Mouse (Mus musculus) midbrain, embryonic 12.5 days (tissue): Measurements from ENCODE around the gene Phf20. TPM values are rescaled to one million over a fixed set of nuclear protein-coding genes. Genes with fewer than 3 reads are reported as not detected.

ENCODE experiments used
- ATAC-seq: fragments of 200-750 bp; cut with Nextera tagmentation; 2 replicates; pipeline ENCODE4 v1.8.0; 2017; ENCODE audit warnings: low read depth, moderate TSS enrichment, moderate library complexity; ENCODE audit not compliant: low FRiP score
- H3K27ac ChIP-seq: fragments of 300-500 bp; sonication (generic); replicated peaks from 2 replicates; pipeline ENCODE4 v1.5.1; 2016; ENCODE audit warnings: mild to moderate bottlenecking
- H3K27me3 ChIP-seq: fragments of 300-500 bp; sonication (generic); 2 replicates; pipeline ENCODE4 v1.6.1; 2016; ENCODE audit warnings: mild to moderate bottlenecking
- H3K36me3 ChIP-seq: fragments of 300-500 bp; sonication (generic); 2 replicates; pipeline ENCODE4 v1.6.1; 2016
- H3K4me1 ChIP-seq: fragments of 300-500 bp; sonication (generic); 2 replicates; pipeline ENCODE4 v1.6.1; 2016
- H3K4me2 ChIP-seq: fragments of 300-500 bp; sonication (generic); replicated peaks from 2 replicates; pipeline ENCODE4 v1.6.1; 2016; ENCODE audit warnings: mild to moderate bottlenecking, moderate library complexity
- H3K4me3 ChIP-seq: fragments of 300-500 bp; sonication (generic); 2 replicates; pipeline ENCODE4 v1.5.1; 2016; ENCODE audit warnings: mild to moderate bottlenecking
- H3K9ac ChIP-seq: fragments of 300-500 bp; sonication (generic); replicated peaks from 2 replicates; pipeline ENCODE4 v1.6.1; 2016; ENCODE audit warnings: mild to moderate bottlenecking, moderate library complexity
- H3K9me3 ChIP-seq: fragments of 300-500 bp; sonication (generic); 2 replicates; pipeline ENCODE4 v1.6.1; 2016; ENCODE audit warnings: mild to moderate bottlenecking
- WGBS: fragments of 180-500 bp; shearing (Covaris S2); methylation state at CpG from one replicate; pipeline ENCODE4 v1.1.7; 2016; 5-methylcytosine and 5-hydroxymethylcytosine counted together
- polyA plus RNA-seq: library from polyadenylated mRNA; unstranded; fragments of >200 nt; fragmentation: Nextera tagmentation; extraction: Ambion mirVana; gene quantifications from 2 replicates; pipeline ENCODE4 v1.2.1, GENCODE M21; 2016

Gene Phf20
- polyA plus RNA-seq, 1 experiment from 2014 or later: 91.8 TPM

DNA sequence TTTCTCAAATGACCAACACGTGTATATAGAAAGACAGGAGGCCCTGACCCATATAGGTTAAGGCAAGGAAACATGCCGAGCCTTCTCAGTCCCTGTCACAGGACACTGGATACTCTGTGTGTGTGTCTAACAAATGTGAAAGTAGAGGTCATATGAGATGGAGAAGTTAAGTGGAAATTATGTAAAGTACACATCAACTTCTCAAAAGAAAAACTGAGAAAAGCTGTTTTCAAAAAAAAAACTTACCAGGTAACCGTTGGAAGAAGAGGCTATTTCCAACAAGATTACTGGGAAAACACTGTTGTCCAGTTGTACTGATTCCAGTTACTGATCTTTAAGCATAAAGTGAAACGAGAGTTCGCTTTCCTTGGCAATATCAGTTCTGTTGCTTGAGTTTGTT is 114.7 kb downstream of the Phf20 start:
- Histone ChIP-seq H3K27ac (peak overlapping the region; percentile 98), H3K27me3 (no peaks in the 10 kb centered on the region), H3K36me3 (peaks cover 19% of the 10 kb centered on the region; the same call in 1 of the 2 replicates), H3K4me2 (peak overlapping the region; percentile 83), H3K9me3 (no peaks in the 10 kb centered on the region), H3K4me3 (peak overlapping the region; percentile 92), H3K9ac (no peak overlapping the region), H3K4me1 (peaks cover 10% of the 10 kb centered on the region; the same call in 1 of the 2 replicates)
- WGBS: 91% methylated on average over 5 of the region's 5 CpGs
- ATAC-seq: no peak

DNA sequence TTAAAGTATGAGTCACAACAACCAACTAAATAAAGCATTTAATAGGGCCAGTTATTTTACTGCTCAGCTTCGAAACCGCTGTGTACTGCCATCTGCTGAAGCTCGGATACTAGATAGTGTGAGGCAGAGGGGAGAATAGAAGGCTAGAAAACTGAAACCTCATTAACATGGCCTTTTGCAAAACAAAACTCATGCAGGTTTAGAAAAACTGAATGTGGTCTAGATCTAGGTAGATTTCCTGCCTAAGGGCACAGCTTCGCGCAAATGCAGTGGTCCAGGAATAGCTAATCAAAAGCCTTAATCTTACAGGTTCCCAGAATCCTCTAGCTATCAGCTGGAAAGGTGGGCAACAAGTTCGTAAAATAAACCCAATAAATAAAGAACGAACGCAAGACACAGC is 115.2 kb downstream of the Phf20 start:
- H3K27ac ChIP-seq: peak overlapping the region; percentile 98
- H3K36me3 ChIP-seq: peaks cover 19% of the 10 kb centered on the region; the same call in 1 of the 2 replicates
- WGBS: 21% methylated on average over 8 of the region's 8 CpGs

DNA sequence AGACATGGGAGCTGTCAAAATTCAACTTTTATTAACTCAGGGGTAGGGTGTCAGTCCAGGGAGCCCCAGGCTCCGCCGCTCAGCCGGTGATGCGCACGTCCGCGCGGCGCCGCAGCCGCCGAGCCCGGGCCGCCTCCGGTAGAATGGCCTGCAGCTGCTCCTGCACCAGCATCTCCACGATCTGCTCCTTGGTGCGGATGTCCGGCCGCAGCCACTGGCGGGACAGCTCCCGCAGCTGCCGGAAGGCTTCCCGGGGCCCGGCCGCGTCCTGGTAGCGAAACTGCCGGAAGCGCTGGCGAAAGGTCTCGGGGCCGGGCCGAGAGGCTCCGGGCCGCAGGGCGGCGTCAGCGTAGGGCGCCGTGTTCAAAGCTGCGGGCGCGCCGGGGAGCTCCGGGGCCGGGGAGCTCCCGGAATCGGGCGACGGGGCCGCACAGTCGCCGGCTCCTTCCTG is 115.6 kb downstream of the Phf20 start:
- Histone ChIP-seq H3K9ac (peak overlapping the region; percentile 94), H3K27ac (peak overlapping the region; percentile 98), H3K4me3 (peak overlapping the region; percentile 92), H3K27me3 (no peaks in the 10 kb centered on the region), H3K4me2 (peak overlapping the region; percentile 83), H3K36me3 (peaks cover 19% of the 10 kb centered on the region; the same call in 1 of the 2 replicates), H3K9me3 (no peaks in the 10 kb centered on the region), H3K4me1 (peaks cover 10% of the 10 kb centered on the region; the same call in 1 of the 2 replicates)
- under 1% methylated on average over 50 of the region's 53 CpGs for WGBS
- ATAC-seq: peak; percentile 30

More for the DNA sequence above, 115.2 kb downstream of the Phf20 start:
- H3K27me3 ChIP-seq: no peaks in the 10 kb centered on the region
- no peak for ATAC-seq
- peaks cover 10% of the 10 kb centered on the region; the same call in 1 of the 2 replicates for H3K4me1 ChIP-seq
- H3K9ac ChIP-seq: peak overlapping the region; percentile 94
- H3K4me3 ChIP-seq: peak overlapping the region; percentile 92
- no peaks in the 10 kb centered on the region for H3K9me3 ChIP-seq
- H3K4me2 ChIP-seq: peak overlapping the region; percentile 83

DNA sequence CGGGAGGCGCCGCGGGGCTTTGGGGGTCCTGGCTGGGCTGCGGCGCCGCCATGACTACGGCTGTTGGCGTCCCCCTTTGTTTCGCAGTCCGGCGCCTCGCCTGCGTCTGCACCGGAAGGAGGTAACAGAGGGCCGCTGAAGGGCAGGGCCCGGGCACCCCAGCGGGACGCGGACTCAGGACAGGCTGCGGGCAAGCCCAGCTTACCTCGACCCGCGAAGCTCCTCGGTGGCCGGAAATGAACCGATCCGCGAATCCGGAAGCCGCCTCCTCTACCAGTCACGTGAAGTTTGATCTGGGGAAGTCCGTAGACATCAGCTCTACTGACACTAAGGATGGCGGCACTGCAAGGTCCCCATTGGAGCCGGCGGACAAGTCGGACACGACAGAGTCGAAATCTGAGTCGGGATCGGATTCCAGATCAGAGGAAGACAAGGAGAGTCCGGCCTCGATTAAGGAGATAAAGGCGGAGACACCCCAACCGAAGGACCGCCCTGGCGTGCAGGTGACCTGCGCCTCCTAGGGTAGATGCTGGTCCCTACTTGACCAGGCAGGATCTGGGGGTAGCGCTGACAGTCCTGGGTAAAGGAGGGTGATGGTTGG is 116.1 kb downstream of the Phf20 start, which contains the start of the genes Cnbd2 and Scand1:
Gene Cnbd2 (plus strand): TSS at position 3 of the 601 bp plus-strand sequence.
Gene Scand1 (minus strand): TSS at position 408 of the 601 bp plus-strand sequence.
- Histone ChIP-seq H3K27ac (peak within 1 kb of the TSS; percentile 98), H3K4me2 (peak within 1 kb of the TSS; percentile 83), H3K4me1 (peaks cover 10% of the 10 kb centered on the region; the same call in 1 of the 2 replicates), H3K9me3 (no peaks in the 10 kb centered on the region), H3K36me3 (peaks cover 19% of the 10 kb centered on the region; the same call in 1 of the 2 replicates), H3K9ac (peak within 1 kb of the TSS; percentile 94), H3K4me3 (peak within 1 kb of the TSS; percentile 92), H3K27me3 (no peaks in the 10 kb centered on the region)
- peak; percentile 95 for ATAC-seq
- WGBS: under 1% methylated on average over 49 of the region's 49 CpGs

DNA sequence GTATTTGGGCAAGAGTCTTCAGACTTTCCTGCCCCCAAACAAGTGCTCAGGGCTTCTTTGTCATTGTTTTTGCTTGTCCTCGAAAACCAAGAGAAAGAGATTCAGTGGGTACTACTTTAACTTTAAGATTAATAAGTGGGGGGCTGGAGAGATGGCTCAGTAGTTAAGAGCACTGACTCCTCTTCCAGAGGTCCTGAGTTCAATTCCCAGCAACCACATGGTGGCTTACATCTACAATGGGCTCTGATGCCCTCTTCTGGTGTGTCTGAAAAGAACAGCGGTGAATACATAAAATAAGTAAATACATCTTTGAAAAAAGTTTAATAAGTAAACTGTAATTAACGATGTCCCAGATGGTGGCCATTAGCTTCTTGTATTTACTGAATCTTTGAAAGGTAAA is 116.9 kb downstream of the Phf20 start:
- Histone ChIP-seq H3K4me3 (peak overlapping the region; percentile 92), H3K36me3 (peaks cover 15% of the 10 kb centered on the region; the same call in 1 of the 2 replicates), H3K27ac (peak overlapping the region; percentile 98; the same call in 1 of the 2 replicates), H3K27me3 (no peaks in the 10 kb centered on the region), H3K9me3 (no peaks in the 10 kb centered on the region), H3K9ac (peak overlapping the region; percentile 94), H3K4me1 (peaks cover 10% of the 10 kb centered on the region; the same call in 1 of the 2 replicates), H3K4me2 (peak overlapping the region; percentile 83)
- WGBS: 54% methylated on average over 3 of the region's 3 CpGs
- ATAC-seq: no peak

DNA sequence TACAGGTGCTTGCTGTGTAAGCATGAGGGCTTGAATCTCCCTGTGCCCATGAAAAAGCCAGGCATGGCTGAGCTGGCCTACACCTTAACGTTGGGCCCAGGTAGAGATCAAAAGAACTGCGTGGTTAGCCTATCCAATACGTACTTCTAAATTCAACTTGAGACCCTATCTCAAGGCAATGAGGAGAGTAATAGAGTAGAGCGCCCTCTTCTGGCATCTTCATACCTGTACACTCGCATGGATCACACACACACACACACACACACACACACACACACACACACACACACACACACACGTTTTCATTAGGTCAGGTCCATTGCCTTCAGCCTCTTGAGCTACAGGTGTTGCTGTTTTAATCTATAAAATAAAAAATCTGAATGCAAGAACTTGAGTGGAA is 118.5 kb downstream of the Phf20 start:
- Histone ChIP-seq H3K9me3 (no peaks in the 10 kb centered on the region), H3K27me3 (no peaks in the 10 kb centered on the region), H3K4me3 (no peak overlapping the region), H3K36me3 (peaks cover 12% of the 10 kb centered on the region; the same call in 1 of the 2 replicates), H3K4me1 (peaks cover 10% of the 10 kb centered on the region; the same call in 1 of the 2 replicates), H3K27ac (no peak overlapping the region), H3K4me2 (no peak overlapping the region), H3K9ac (no peak overlapping the region)
- 93% methylated on average over 6 of the region's 6 CpGs for WGBS
- no peak for ATAC-seq

DNA sequence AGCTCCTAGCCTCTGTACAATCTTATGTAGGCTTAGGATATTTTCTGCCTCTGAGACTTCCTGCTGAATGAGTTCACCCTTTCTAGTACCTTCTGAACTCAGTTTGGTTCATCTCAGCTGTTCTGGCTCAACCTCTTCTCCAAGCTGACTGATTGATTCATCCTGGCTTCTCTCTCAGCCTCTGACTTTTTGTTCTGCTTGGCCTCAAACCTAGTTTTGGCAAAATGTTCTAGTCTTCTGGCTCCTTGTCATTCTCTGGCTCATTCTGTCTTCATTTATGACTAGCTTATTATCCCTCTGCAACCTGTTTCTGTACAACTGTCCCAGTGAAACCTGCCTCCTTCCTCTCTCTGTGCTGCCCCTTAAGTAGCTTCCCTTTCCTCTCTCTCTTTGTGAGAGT is 122.2 kb downstream of the Phf20 start:
- ATAC-seq: no peak
- H3K9ac ChIP-seq: no peak overlapping the region
- no peak overlapping the region for H3K4me2 ChIP-seq
- H3K4me3 ChIP-seq: no peak overlapping the region
- no peaks in the 10 kb centered on the region for H3K4me1 ChIP-seq
- H3K36me3 ChIP-seq: peaks cover 15% of the 10 kb centered on the region; the same call in 1 of the 2 replicates
- H3K27ac ChIP-seq: no peak overlapping the region
- H3K9me3 ChIP-seq: no peaks in the 10 kb centered on the region
- H3K27me3 ChIP-seq: no peaks in the 10 kb centered on the region

DNA sequence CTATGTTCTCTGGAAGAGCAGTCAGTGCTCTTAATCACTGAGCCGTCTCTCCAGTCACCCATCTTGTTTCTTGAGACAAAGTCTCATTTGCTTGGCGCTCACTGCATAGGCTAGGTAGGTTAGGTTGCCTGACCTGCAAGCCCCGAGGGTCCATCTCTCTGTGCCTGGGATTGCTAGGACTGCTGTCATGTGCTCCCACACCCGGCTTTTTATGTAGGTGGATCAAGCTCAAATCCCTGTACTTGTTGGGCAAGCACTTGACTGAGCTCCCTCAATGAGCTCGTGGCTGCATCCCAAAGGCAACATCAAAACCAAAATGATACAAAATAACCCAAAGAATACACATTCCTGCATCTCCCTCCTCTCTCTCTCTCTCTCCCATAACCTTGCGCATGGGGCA is 125.3 kb downstream of the Phf20 start:
- H3K4me1 ChIP-seq: no peaks in the 10 kb centered on the region
- no peak overlapping the region for H3K4me2 ChIP-seq
- H3K36me3 ChIP-seq: 0 out of 2 replicates have a peak, but pooled peaks cover 3% of the 10 kb centered on the region
- no peak overlapping the region for H3K27ac ChIP-seq
- no peak overlapping the region for H3K4me3 ChIP-seq
- no peaks in the 10 kb centered on the region for H3K27me3 ChIP-seq
- H3K9ac ChIP-seq: no peak overlapping the region
- no peak for ATAC-seq
- WGBS: 89% methylated on average over 6 of the region's 6 CpGs
- H3K9me3 ChIP-seq: no peaks in the 10 kb centered on the region

DNA sequence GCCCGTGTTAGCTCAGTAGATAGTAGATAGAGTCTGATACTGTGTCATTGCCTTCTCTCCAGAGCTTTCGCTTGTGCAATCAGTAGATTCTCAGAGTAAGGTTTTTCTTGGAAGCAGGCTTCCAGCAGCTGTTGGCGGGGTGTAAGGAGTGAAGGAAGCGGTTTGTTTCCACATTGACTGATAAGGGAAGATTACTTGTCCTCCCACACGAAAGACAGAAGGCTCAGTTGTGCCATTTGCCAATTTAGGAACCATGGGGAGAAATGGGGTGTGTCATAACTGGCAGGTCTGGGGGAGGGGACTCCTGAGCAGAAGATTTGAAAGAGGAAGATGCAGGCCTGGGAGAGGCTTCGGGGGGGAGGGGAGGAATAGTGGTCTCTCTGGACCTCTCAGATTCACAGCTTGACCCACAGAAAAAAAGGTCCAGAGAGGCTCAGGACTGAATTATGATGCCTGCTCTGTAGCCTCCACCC is 127.9 kb downstream of the Phf20 start:
- ATAC-seq: no peak
- Histone ChIP-seq H3K9ac (no peak overlapping the region), H3K4me3 (no peak overlapping the region), H3K9me3 (no peaks in the 10 kb centered on the region), H3K27me3 (no peaks in the 10 kb centered on the region), H3K4me2 (no peak overlapping the region), H3K36me3 (0 out of 2 replicates have a peak, but pooled peaks cover 3% of the 10 kb centered on the region), H3K27ac (no peak overlapping the region), H3K4me1 (no peaks in the 10 kb centered on the region)
- 71% methylated on average over 6 of the region's 6 CpGs for WGBS

DNA sequence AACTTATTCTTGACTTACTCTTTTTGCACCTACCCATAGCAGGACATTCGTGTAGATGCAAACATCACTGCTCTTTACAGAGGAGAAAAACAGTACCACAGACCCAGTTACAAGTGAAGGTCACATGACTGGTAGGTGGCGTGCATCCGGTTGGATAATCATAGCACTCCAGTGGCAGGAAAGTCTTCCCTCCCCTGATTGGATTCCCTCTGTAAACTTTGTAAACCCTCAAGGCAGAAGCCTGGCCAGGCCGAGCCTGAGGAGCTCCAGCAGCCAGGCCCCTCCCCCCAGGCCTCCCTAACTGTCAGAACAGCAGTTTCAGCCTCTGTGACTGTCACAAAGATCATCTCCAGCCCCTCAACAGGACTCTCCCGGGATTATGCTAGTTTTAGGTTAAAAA is 128.4 kb downstream of the Phf20 start:
- no peak overlapping the region for H3K4me2 ChIP-seq
- 56% methylated on average over 5 of the region's 5 CpGs for WGBS
- H3K4me1 ChIP-seq: no peaks in the 10 kb centered on the region
- no peak overlapping the region for H3K4me3 ChIP-seq
- H3K9ac ChIP-seq: no peak overlapping the region
- H3K27me3 ChIP-seq: no peaks in the 10 kb centered on the region
- ATAC-seq: no peak
- H3K27ac ChIP-seq: no peak overlapping the region
- H3K9me3 ChIP-seq: no peaks in the 10 kb centered on the region
- H3K36me3 ChIP-seq: 0 out of 2 replicates have a peak, but pooled peaks cover 3% of the 10 kb centered on the region

DNA sequence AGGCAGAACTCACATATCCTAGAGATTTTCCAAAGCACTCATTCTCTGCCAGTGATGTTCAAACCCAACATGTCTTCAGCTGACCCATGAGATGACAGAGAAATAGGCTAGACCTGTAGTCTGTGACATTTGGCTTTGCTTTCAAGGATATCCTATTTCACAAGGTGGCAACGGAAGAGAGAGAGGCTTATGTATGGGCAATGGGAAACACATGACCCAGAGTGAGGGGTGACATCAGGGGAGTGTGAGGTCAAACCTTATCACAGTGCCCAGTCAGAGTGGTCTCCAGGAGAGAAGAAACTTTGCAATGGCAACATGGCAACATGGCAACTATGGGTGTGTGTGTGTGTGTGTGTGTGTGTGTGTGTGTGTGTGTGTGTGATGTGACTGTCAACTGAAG is 134.4 kb downstream of the Phf20 start:
- ATAC-seq: no peak
- no peaks in the 10 kb centered on the region for H3K27me3 ChIP-seq
- no peak overlapping the region for H3K4me3 ChIP-seq
- H3K9me3 ChIP-seq: no peaks in the 10 kb centered on the region
- no peak overlapping the region for H3K4me2 ChIP-seq
- H3K36me3 ChIP-seq: no peaks in the 10 kb centered on the region
- no peaks in the 10 kb centered on the region for H3K4me1 ChIP-seq
- 77% methylated on average over 1 of the region's 1 CpGs for WGBS
- no peak overlapping the region for H3K9ac ChIP-seq
- H3K27ac ChIP-seq: no peak overlapping the region

DNA sequence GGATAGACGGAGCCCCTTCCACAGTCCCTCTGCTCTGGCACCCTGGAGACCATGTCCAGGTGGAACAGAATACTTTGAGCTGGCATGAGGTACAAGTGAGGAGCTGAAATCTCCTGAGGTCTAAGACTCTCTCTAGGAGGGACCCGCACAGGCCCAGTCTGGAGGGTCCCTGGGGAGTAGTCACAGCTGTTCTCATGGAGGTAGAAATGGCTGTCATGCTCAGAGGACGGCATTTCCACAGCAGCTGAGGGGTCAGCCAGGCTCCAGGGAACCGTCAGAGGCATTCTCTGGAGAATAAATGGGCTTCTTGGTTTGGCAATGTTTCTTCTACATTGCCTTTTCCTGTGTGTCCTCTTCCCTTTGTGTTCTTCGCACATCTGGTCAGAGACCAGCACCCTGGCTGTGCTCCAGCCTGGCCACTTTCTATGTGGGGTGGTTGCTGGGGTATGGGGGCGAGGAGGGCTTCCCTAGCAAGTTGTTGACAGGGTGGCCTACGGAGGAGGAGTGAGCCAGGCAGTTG is 135.2 kb downstream of the Phf20 start:
- no peak overlapping the region for H3K27ac ChIP-seq
- H3K9me3 ChIP-seq: no peaks in the 10 kb centered on the region
- no peaks in the 10 kb centered on the region for H3K4me1 ChIP-seq
- 87% methylated on average over 7 of the region's 7 CpGs for WGBS
- no peak overlapping the region for H3K4me2 ChIP-seq
- no peaks in the 10 kb centered on the region for H3K27me3 ChIP-seq
- H3K36me3 ChIP-seq: no peaks in the 10 kb centered on the region
- H3K9ac ChIP-seq: no peak overlapping the region
- H3K4me3 ChIP-seq: no peak overlapping the region
- ATAC-seq: no peak
